ENCODE assay signal across 12 mouse cellular contexts in genomic region chr9:114842269-114842668, GRCm38 (mm10). TPM values are rescaled to one million over a fixed set of nuclear protein-coding genes. Genes with fewer than 3 reads are reported as not detected.
A peak's percentile ranks its signal among the peaks of the same experiment; 100 is the strongest.
DNase-seq lines count a peak whose midpoint lies in the region; ATAC-seq and TF ChIP-seq lines count a peak whose summit lies in the region.
"Had no signal": no experiment of that assay in that cellular context is flagged by ENCODE, and none has a peak within 500 bp of the region (broad histone marks: within the 10 kb centered on the region; RNA-seq: fewer than 3 reads in every experiment).

No protein-coding gene starts in this region.

- WGBS in forebrain, embryonic 10.5 days = 80% methylated on average over 7 of the region's 7 CpGs
- WGBS in forebrain, postnatal 0 days = 84% methylated on average over 7 of the region's 7 CpGs
- WGBS in kidney, postnatal 0 days = 70% methylated on average over 7 of the region's 7 CpGs
- WGBS in liver, embryonic 12.5 days (ENCODE audit: insufficient replicate concordance) = 57% methylated on average over 7 of the region's 7 CpGs

- DNase-seq in forebrain, embryonic 10.5 days (ENCODE audit: extremely low spot score, low spot score) = no peak
- DNase-seq in forebrain, postnatal 0 days = no peak
- no peak for DNase-seq in kidney, postnatal 0 days (ENCODE audit: low spot score)
- DNase-seq in kidney, adult 8-10 months = no peak
- peak; percentile 48 to 69 for DNase-seq in lung, postnatal 4 days
- DNase-seq in cerebellum, postnatal 14 days = no peak
- no peak for DNase-seq in thymus, postnatal 14 days
- DNase-seq: cerebellum, postnatal 25 days had no signal

- H3K36me3 ChIP-seq in forebrain, embryonic 10.5 days (replicated peaks) = no peaks in the 10 kb centered on the region; the same call in 1 of the 2 replicates
- H3K36me3 ChIP-seq in forebrain, postnatal 0 days (ENCODE audit: insufficient read depth) = no peaks in the 10 kb centered on the region
- no peaks in the 10 kb centered on the region for H3K36me3 ChIP-seq in kidney, postnatal 0 days (ENCODE audit: insufficient read depth, low read length)
- H3K36me3 ChIP-seq in liver, embryonic 12.5 days = peaks cover 2% of the 10 kb centered on the region; the same call in 1 of the 2 replicates
- H3K36me3 ChIP-seq: midbrain, embryonic 15.5 days had no signal

- TF ChIP-seq CTCF in forebrain, postnatal 0 days (IDR thresholded peaks at IDR 0.05; ENCODE audit: low read depth) = no peak
- no peak for TF ChIP-seq CTCF in kidney, postnatal 0 days (IDR thresholded peaks at IDR 0.05; ENCODE audit: low read depth)

- no peak for ATAC-seq in forebrain, postnatal 0 days
- ATAC-seq in kidney, postnatal 0 days (replicated peaks; ENCODE audit: low FRiP score, low read depth) = no peak
- ATAC-seq in liver, embryonic 12.5 days = no peak
- ATAC-seq: forebrain, embryonic 16.5 days; hindbrain, postnatal 0 days; midbrain, embryonic 15.5 days had no signal

- peaks cover 23% of the 10 kb centered on the region for H3K4me1 ChIP-seq in forebrain, embryonic 10.5 days
- peaks cover 3% of the 10 kb centered on the region; the same call in 1 of the 2 replicates for H3K4me1 ChIP-seq in forebrain, postnatal 0 days (ENCODE audit: insufficient read depth)
- H3K4me1 ChIP-seq in kidney, postnatal 0 days (replicated peaks; ENCODE audit: insufficient read depth, low read length) = 0 out of 2 replicates have a peak, but pooled peaks cover 6% of the 10 kb centered on the region
- H3K4me1 ChIP-seq in liver, embryonic 12.5 days = 0 out of 2 replicates have a peak, but pooled peaks cover 9% of the 10 kb centered on the region

- no peak overlapping the region for H3K4me2 ChIP-seq in forebrain, postnatal 0 days (ENCODE audit: low read depth)
- peak overlapping the region; percentile 98; the same call in 1 of the 2 replicates for H3K4me2 ChIP-seq in kidney, postnatal 0 days (ENCODE audit: low read length)
- peak overlapping the region; percentile 74 for H3K4me2 ChIP-seq in liver, embryonic 12.5 days

- H3K9me3 ChIP-seq in forebrain, embryonic 10.5 days = no peaks in the 10 kb centered on the region
- no peaks in the 10 kb centered on the region for H3K9me3 ChIP-seq in forebrain, postnatal 0 days (ENCODE audit: low read length)
- no peaks in the 10 kb centered on the region for H3K9me3 ChIP-seq in kidney, postnatal 0 days (replicated peaks; ENCODE audit: low read length)
- H3K9me3 ChIP-seq in liver, embryonic 12.5 days (replicated peaks) = no peaks in the 10 kb centered on the region
- H3K9me3 ChIP-seq: midbrain, embryonic 15.5 days had no signal

- H3K4me3 ChIP-seq in forebrain, embryonic 10.5 days = peak overlapping the region; percentile 82; the same call in 1 of the 2 replicates
- H3K4me3 ChIP-seq in forebrain, postnatal 0 days (ENCODE audit: low read depth, low read length) = no peak overlapping the region
- no peak overlapping the region for H3K4me3 ChIP-seq in kidney, postnatal 0 days (replicated peaks; ENCODE audit: low read depth, low read length)
- peak overlapping the region; percentile 56; the same call in 1 of the 2 replicates for H3K4me3 ChIP-seq in liver, embryonic 12.5 days

- H3K27ac ChIP-seq in forebrain, embryonic 10.5 days = no peak overlapping the region
- no peak overlapping the region for H3K27ac ChIP-seq in forebrain, postnatal 0 days (ENCODE audit: low read depth, low read length)
- H3K27ac ChIP-seq in kidney, postnatal 0 days = no peak overlapping the region
- H3K27ac ChIP-seq in liver, embryonic 12.5 days = peak overlapping the region; percentile 59
- H3K27ac ChIP-seq: hindbrain, postnatal 0 days; midbrain, embryonic 15.5 days had no signal

- peaks cover 41% of the 10 kb centered on the region for H3K27me3 ChIP-seq in forebrain, embryonic 10.5 days (ENCODE audit: poor library complexity, severe bottlenecking)
- peaks cover 11% of the 10 kb centered on the region for H3K27me3 ChIP-seq in forebrain, postnatal 0 days (ENCODE audit: insufficient read depth, low read length)
- no peaks in the 10 kb centered on the region for H3K27me3 ChIP-seq in kidney, postnatal 0 days (ENCODE audit: insufficient read depth, low read length)
- peaks cover 35% of the 10 kb centered on the region for H3K27me3 ChIP-seq in liver, embryonic 12.5 days (replicated peaks)

- H3K9ac ChIP-seq in forebrain, postnatal 0 days = no peak overlapping the region
- no peak overlapping the region for H3K9ac ChIP-seq in kidney, postnatal 0 days (ENCODE audit: low read depth, low read length)
- H3K9ac ChIP-seq in liver, embryonic 12.5 days = no peak overlapping the region; the same call in 1 of the 2 replicates
- H3K9ac ChIP-seq: midbrain, embryonic 15.5 days had no signal

RNA-seq across cellular contexts. Expression of gene Cmtm8, which starts 1.7 kb away (rescaled TPM):
- 22.8 and 23.0 TPM in 2 replicates for polyA plus RNA-seq in forebrain, embryonic 10.5 days (2016; fragmentation: Nextera tagmentation; extraction: Ambion mirVana)
- 1.2 and 2.1 TPM in 2 replicates for total RNA-seq in forebrain, postnatal 0 days (2014; rRNA removed)
- 6.0 and 6.2 TPM in 2 replicates for polyA plus RNA-seq in forebrain, postnatal 0 days (2015; fragmentation: Nextera tagmentation; extraction: Ambion mirVana)
- polyA plus RNA-seq in kidney, postnatal 0 days (2015; fragmentation: Nextera tagmentation; extraction: Ambion mirVana) = 50.7 and 54.6 TPM in 2 replicates
- 17.9 and 18.2 TPM in 2 replicates for polyA plus RNA-seq in liver, embryonic 12.5 days (2016; fragmentation: Nextera tagmentation; extraction: Ambion mirVana)

Comparison
In these comparisons a context has a peak if more than half of its experiments do, and no peak if none do; other contexts are left out.
1. H3K4me3 ChIP-seq: peak in forebrain, embryonic 10.5 days (single experiment) and liver, embryonic 12.5 days (single experiment); none in forebrain, postnatal 0 days (single experiment) and kidney, postnatal 0 days (single experiment).
2. DNase-seq: peak in lung, postnatal 4 days (2 of 2); none in forebrain, embryonic 10.5 days (single experiment), forebrain, postnatal 0 days (single experiment), kidney, postnatal 0 days (single experiment), kidney, adult 8-10 months (0 of 2), cerebellum, postnatal 14 days (0 of 2) and thymus, postnatal 14 days (single experiment).